Mouse (Mus musculus) E14TG2a.4 (cell line): ENCODE measurements around the gene AI413582.

ENCODE experiments used
- CTCF ChIP-seq: conservative IDR thresholded peaks from 2 replicates; pipeline ENCODE4 v1.5.1; 2014; ENCODE audit warnings: low read length
- NANOG ChIP-seq: IDR thresholded peaks from 2 replicates; pipeline ENCODE4 v1.6.1; 2014; ENCODE audit warnings: borderline replicate concordance, low read length, mixed read lengths
- POU5F1 ChIP-seq: IDR thresholded peaks from 2 replicates; pipeline ENCODE4 v1.6.1; 2014; ENCODE audit warnings: low read length, borderline replicate concordance

GRCm38 (mm10) chr17:27541984-27542383 is 23.6 kb downstream of the AI413582 start:
- TF ChIP-seq CTCF (no peak), POU5F1 (no peak), NANOG (no peak)
